17 mouse cellular contexts compared by ENCODE assay signal in genomic region chr3:142498941-142499340, GRCm38 (mm10). TPM values are rescaled to one million over a fixed set of nuclear protein-coding genes. Genes with fewer than 3 reads are reported as not detected.
A peak's percentile ranks its signal among the peaks of the same experiment; 100 is the strongest.
DNase-seq lines count a peak whose midpoint lies in the region; ATAC-seq and TF ChIP-seq lines count a peak whose summit lies in the region.
"Had no signal": no experiment of that assay in that cellular context is flagged by ENCODE, and none has a peak within 500 bp of the region (broad histone marks: within the 10 kb centered on the region; RNA-seq: fewer than 3 reads in every experiment).

No protein-coding gene starts in this region.

- no peak for TF ChIP-seq CTCF in cerebellum, adult 2 months (IDR thresholded peaks at IDR 0.05; ENCODE audit: borderline replicate concordance, insufficient read depth, low read depth, low read length)
- no peak for TF ChIP-seq CTCF in midbrain, postnatal 0 days (IDR thresholded peaks at IDR 0.05)

- no peak overlapping the region for H3K9ac ChIP-seq in forebrain, embryonic 15.5 days (replicated peaks)
- no peak overlapping the region for H3K9ac ChIP-seq in midbrain, embryonic 11.5 days (ENCODE audit: low read length)
- H3K9ac ChIP-seq in midbrain, postnatal 0 days (replicated peaks; ENCODE audit: low read length, poor library complexity, severe bottlenecking) = no peak overlapping the region
- H3K9ac ChIP-seq in intestine, embryonic 15.5 days = no peak overlapping the region
- H3K9ac ChIP-seq in kidney, embryonic 14.5 days (ENCODE audit: low read depth, low read length) = no peak overlapping the region
- H3K9ac ChIP-seq: limb, embryonic 13.5 days had no signal

- WGBS in forebrain, embryonic 15.5 days = 67% methylated on average over 5 of the region's 5 CpGs
- 87% methylated on average over 5 of the region's 5 CpGs for WGBS in forebrain, embryonic 10.5 days
- WGBS in midbrain, embryonic 11.5 days = 93% methylated on average over 5 of the region's 5 CpGs
- WGBS in midbrain, embryonic 10.5 days = 94% methylated on average over 5 of the region's 5 CpGs
- 2% methylated on average over 5 of the region's 5 CpGs for WGBS in cerebellum, adult 2 months
- 79% methylated on average over 5 of the region's 5 CpGs for WGBS in midbrain, postnatal 0 days
- WGBS in intestine, embryonic 15.5 days = 86% methylated on average over 5 of the region's 5 CpGs
- 87% methylated on average over 5 of the region's 5 CpGs for WGBS in kidney, embryonic 14.5 days

- no peak overlapping the region for H3K4me3 ChIP-seq in forebrain, embryonic 15.5 days
- H3K4me3 ChIP-seq in forebrain, embryonic 10.5 days = no peak overlapping the region
- H3K4me3 ChIP-seq in midbrain, embryonic 11.5 days (ENCODE audit: low read depth, low read length) = no peak overlapping the region
- H3K4me3 ChIP-seq in midbrain, embryonic 10.5 days = no peak overlapping the region
- no peak overlapping the region for H3K4me3 ChIP-seq in cerebellum, adult 2 months (replicated peaks; ENCODE audit: insufficient read depth, low read depth, low read length)
- no peak overlapping the region for H3K4me3 ChIP-seq in midbrain, postnatal 0 days (ENCODE audit: low read depth, low read length)
- no peak overlapping the region for H3K4me3 ChIP-seq in intestine, embryonic 15.5 days (replicated peaks)
- H3K4me3 ChIP-seq in kidney, embryonic 14.5 days (ENCODE audit: low read length) = no peak overlapping the region
- H3K4me3 ChIP-seq: embryonic facial prominence, embryonic 10.5 days; limb, embryonic 13.5 days had no signal

- no peaks in the 10 kb centered on the region for H3K27me3 ChIP-seq in forebrain, embryonic 15.5 days
- no peaks in the 10 kb centered on the region for H3K27me3 ChIP-seq in forebrain, embryonic 10.5 days (ENCODE audit: poor library complexity, severe bottlenecking)
- H3K27me3 ChIP-seq in midbrain, embryonic 11.5 days (ENCODE audit: control insufficient read depth, insufficient read depth, low read length) = no peaks in the 10 kb centered on the region
- no peaks in the 10 kb centered on the region for H3K27me3 ChIP-seq in midbrain, embryonic 10.5 days (ENCODE audit: low read depth, poor library complexity, severe bottlenecking)
- peaks cover 2% of the 10 kb centered on the region; the same call in 1 of the 2 replicates for H3K27me3 ChIP-seq in cerebellum, adult 2 months (ENCODE audit: control insufficient read depth, insufficient read depth, low read length)
- H3K27me3 ChIP-seq in midbrain, postnatal 0 days (ENCODE audit: insufficient read depth, low read length) = no peaks in the 10 kb centered on the region
- H3K27me3 ChIP-seq in intestine, embryonic 15.5 days (replicated peaks) = no peaks in the 10 kb centered on the region
- H3K27me3 ChIP-seq in kidney, embryonic 14.5 days (ENCODE audit: control insufficient read depth, insufficient read depth, low read length) = no peaks in the 10 kb centered on the region

- DNase-seq in forebrain, embryonic 10.5 days (ENCODE audit: extremely low spot score, low spot score) = no peak
- DNase-seq in midbrain, embryonic 11.5 days (ENCODE audit: low spot score, missing footprints) = peak; percentile 37
- no peak for DNase-seq in midbrain, embryonic 10.5 days (ENCODE audit: low spot score)
- peak; percentile 57 to 92 for DNase-seq in cerebellum, adult 2 months
- peak; percentile 87 for DNase-seq in midbrain, postnatal 0 days (ENCODE audit: low spot score)
- DNase-seq: gastrocnemius, postnatal 25 days; kidney, postnatal 25 days; layer of hippocampus, postnatal 36 days; lung, adult 2 months; right cerebral cortex, postnatal 14 days had no signal

- no peaks in the 10 kb centered on the region for H3K36me3 ChIP-seq in forebrain, embryonic 15.5 days
- no peaks in the 10 kb centered on the region for H3K36me3 ChIP-seq in forebrain, embryonic 10.5 days (replicated peaks)
- no peaks in the 10 kb centered on the region for H3K36me3 ChIP-seq in midbrain, embryonic 11.5 days (ENCODE audit: control insufficient read depth, insufficient read depth, low read length)
- no peaks in the 10 kb centered on the region for H3K36me3 ChIP-seq in midbrain, embryonic 10.5 days
- H3K36me3 ChIP-seq in midbrain, postnatal 0 days (ENCODE audit: insufficient read depth, low read length) = no peaks in the 10 kb centered on the region
- H3K36me3 ChIP-seq in intestine, embryonic 15.5 days = no peaks in the 10 kb centered on the region
- H3K36me3 ChIP-seq in kidney, embryonic 14.5 days (ENCODE audit: control insufficient read depth, insufficient read depth, low read length) = no peaks in the 10 kb centered on the region
- H3K36me3 ChIP-seq: embryonic facial prominence, embryonic 10.5 days; limb, embryonic 13.5 days had no signal

- H3K27ac ChIP-seq in forebrain, embryonic 15.5 days (replicated peaks) = no peak overlapping the region
- H3K27ac ChIP-seq in forebrain, embryonic 10.5 days = no peak overlapping the region
- no peak overlapping the region for H3K27ac ChIP-seq in midbrain, embryonic 11.5 days (ENCODE audit: low read depth, low read length)
- no peak overlapping the region for H3K27ac ChIP-seq in midbrain, embryonic 10.5 days (replicated peaks)
- no peak overlapping the region for H3K27ac ChIP-seq in cerebellum, adult 2 months (ENCODE audit: insufficient read depth, low read length)
- no peak overlapping the region for H3K27ac ChIP-seq in midbrain, postnatal 0 days (ENCODE audit: low read depth, low read length)
- H3K27ac ChIP-seq in intestine, embryonic 15.5 days = no peak overlapping the region
- no peak overlapping the region for H3K27ac ChIP-seq in kidney, embryonic 14.5 days (ENCODE audit: low read depth, low read length)
- H3K27ac ChIP-seq: embryonic facial prominence, embryonic 10.5 days; limb, embryonic 13.5 days had no signal

- no peak for TF ChIP-seq POLR2A in cerebellum, adult 2 months (IDR thresholded peaks at IDR 0.05; ENCODE audit: borderline replicate concordance, insufficient read depth, low read length)

- peak; percentile 60 for ATAC-seq in forebrain, embryonic 15.5 days (replicated peaks)
- no peak for ATAC-seq in midbrain, embryonic 11.5 days (ENCODE audit: low FRiP score)
- no peak for ATAC-seq in midbrain, postnatal 0 days (ENCODE audit: low FRiP score)
- ATAC-seq in intestine, embryonic 15.5 days = no peak
- ATAC-seq in kidney, embryonic 14.5 days (ENCODE audit: low FRiP score, low TSS enrichment) = no peak
- ATAC-seq: intestine, embryonic 16.5 days had no signal

- H3K4me2 ChIP-seq in forebrain, embryonic 15.5 days (replicated peaks) = no peak overlapping the region
- no peak overlapping the region for H3K4me2 ChIP-seq in midbrain, embryonic 11.5 days
- H3K4me2 ChIP-seq in midbrain, postnatal 0 days (ENCODE audit: low read depth, low read length, poor library complexity, severe bottlenecking) = no peak overlapping the region
- H3K4me2 ChIP-seq in intestine, embryonic 15.5 days (replicated peaks) = no peak overlapping the region
- no peak overlapping the region for H3K4me2 ChIP-seq in kidney, embryonic 14.5 days (replicated peaks; ENCODE audit: low read depth, low read length)
- H3K4me2 ChIP-seq: limb, embryonic 13.5 days had no signal

- H3K4me1 ChIP-seq in forebrain, embryonic 15.5 days = no peaks in the 10 kb centered on the region
- peaks cover 10% of the 10 kb centered on the region for H3K4me1 ChIP-seq in forebrain, embryonic 10.5 days
- H3K4me1 ChIP-seq in midbrain, embryonic 11.5 days (ENCODE audit: control insufficient read depth, insufficient read depth, low read length) = no peaks in the 10 kb centered on the region
- no peaks in the 10 kb centered on the region for H3K4me1 ChIP-seq in midbrain, embryonic 10.5 days
- H3K4me1 ChIP-seq in cerebellum, adult 2 months (ENCODE audit: control insufficient read depth, insufficient read depth, low read length) = no peaks in the 10 kb centered on the region
- no peaks in the 10 kb centered on the region for H3K4me1 ChIP-seq in midbrain, postnatal 0 days (ENCODE audit: insufficient read depth, low read length)
- no peaks in the 10 kb centered on the region for H3K4me1 ChIP-seq in intestine, embryonic 15.5 days (replicated peaks)
- no peaks in the 10 kb centered on the region for H3K4me1 ChIP-seq in kidney, embryonic 14.5 days (ENCODE audit: control insufficient read depth, insufficient read depth, low read length)
- H3K4me1 ChIP-seq: embryonic facial prominence, embryonic 10.5 days; limb, embryonic 13.5 days had no signal

- no peaks in the 10 kb centered on the region for H3K9me3 ChIP-seq in forebrain, embryonic 15.5 days
- no peaks in the 10 kb centered on the region for H3K9me3 ChIP-seq in forebrain, embryonic 10.5 days
- H3K9me3 ChIP-seq in midbrain, embryonic 11.5 days (ENCODE audit: control insufficient read depth, low read length) = no peaks in the 10 kb centered on the region
- H3K9me3 ChIP-seq in midbrain, embryonic 10.5 days (replicated peaks) = no peaks in the 10 kb centered on the region
- H3K9me3 ChIP-seq in midbrain, postnatal 0 days (ENCODE audit: low read length) = no peaks in the 10 kb centered on the region
- H3K9me3 ChIP-seq in intestine, embryonic 15.5 days = no peaks in the 10 kb centered on the region
- no peaks in the 10 kb centered on the region for H3K9me3 ChIP-seq in kidney, embryonic 14.5 days (ENCODE audit: control insufficient read depth, low read length)
- H3K9me3 ChIP-seq: embryonic facial prominence, embryonic 10.5 days; limb, embryonic 13.5 days had no signal

RNA-seq across cellular contexts. Expression of gene Gbp5, which starts 5.2 kb away (rescaled TPM):
- 0.06 and 0.08 TPM in 2 replicates for polyA plus RNA-seq in forebrain, embryonic 15.5 days (2015; fragmentation: Nextera tagmentation; extraction: Ambion mirVana)
- not detected in 2 replicates for polyA plus RNA-seq in forebrain, embryonic 10.5 days (2016; fragmentation: Nextera tagmentation; extraction: Ambion mirVana)
- polyA plus RNA-seq in midbrain, embryonic 11.5 days (2014; fragmentation: Nextera tagmentation; extraction: Ambion mirVana) = not detected in 2 replicates
- not detected in 2 replicates for polyA plus RNA-seq in midbrain, embryonic 10.5 days (2016; fragmentation: Nextera tagmentation; extraction: Ambion mirVana)
- 1.7 and 2.4 TPM in 2 replicates for polyA plus RNA-seq in cerebellum, adult 2 months (2012; rRNA removed)
- total RNA-seq in midbrain, postnatal 0 days (2014; rRNA removed) = 0.19 and 1.0 TPM in 2 replicates
- polyA plus RNA-seq in midbrain, postnatal 0 days (2015; fragmentation: Nextera tagmentation; extraction: Ambion mirVana) = 0.23 and 0.39 TPM in 2 replicates
- polyA plus RNA-seq in intestine, embryonic 15.5 days (2015; fragmentation: Nextera tagmentation; extraction: Ambion mirVana) = 0.14 and 0.34 TPM in 2 replicates
- polyA plus RNA-seq in kidney, embryonic 14.5 days (2014; fragmentation: Nextera tagmentation; extraction: Ambion mirVana) = not detected in 2 replicates
- total RNA-seq: MEL had no signal
- polyA plus RNA-seq: embryonic facial prominence, embryonic 10.5 days had no signal

RNA-seq across cellular contexts. Expression of gene Gbp7, which starts 31.2 kb away (rescaled TPM):
- polyA plus RNA-seq in forebrain, embryonic 15.5 days (2015; fragmentation: Nextera tagmentation; extraction: Ambion mirVana) = 1.8 and 1.9 TPM in 2 replicates
- polyA plus RNA-seq in forebrain, embryonic 10.5 days (2016; fragmentation: Nextera tagmentation; extraction: Ambion mirVana) = 0.76 and 0.79 TPM in 2 replicates
- 1.7 and 1.9 TPM in 2 replicates for polyA plus RNA-seq in midbrain, embryonic 11.5 days (2014; fragmentation: Nextera tagmentation; extraction: Ambion mirVana)
- polyA plus RNA-seq in midbrain, embryonic 10.5 days (2016; fragmentation: Nextera tagmentation; extraction: Ambion mirVana) = 0.88 and 1.8 TPM in 2 replicates
- polyA plus RNA-seq in cerebellum, adult 2 months (2012; rRNA removed) = 1.5 and 1.7 TPM in 2 replicates
- 2.5 and 2.8 TPM in 2 replicates for total RNA-seq in midbrain, postnatal 0 days (2014; rRNA removed)
- 3.0 and 3.1 TPM in 2 replicates for polyA plus RNA-seq in midbrain, postnatal 0 days (2015; fragmentation: Nextera tagmentation; extraction: Ambion mirVana)
- polyA plus RNA-seq in intestine, embryonic 15.5 days (2015; fragmentation: Nextera tagmentation; extraction: Ambion mirVana) = 6.6 and 7.2 TPM in 2 replicates
- 1.1 and 2.5 TPM in 2 replicates for polyA plus RNA-seq in kidney, embryonic 14.5 days (2014; fragmentation: Nextera tagmentation; extraction: Ambion mirVana)

Comparison
In these comparisons a context has a peak if more than half of its experiments do, and no peak if none do; other contexts are left out.
1. DNase-seq: peak in midbrain, embryonic 11.5 days (single experiment), cerebellum, adult 2 months (2 of 2) and midbrain, postnatal 0 days (single experiment); none in forebrain, embryonic 10.5 days (single experiment) and midbrain, embryonic 10.5 days (single experiment).